Mouse (Mus musculus) bone marrow, adult 2 months (tissue): ENCODE measurements around the gene Stk38. TPM values are rescaled to one million over a fixed set of nuclear protein-coding genes. Genes with fewer than 3 reads are reported as not detected.

Experiments used
- H3K27ac ChIP-seq: fragments of 200-500 bp; 2 replicates; pipeline ENCODE4 v1.5.1; 2012; ENCODE audit warnings: low read depth, mild to moderate bottlenecking, control low read depth, inconsistent platforms, low read length; ENCODE audit not compliant: control insufficient read depth, poor library complexity, insufficient read depth
- H3K4me1 ChIP-seq: fragments of 200-500 bp; 2 replicates; pipeline ENCODE4 v1.6.1; 2011; ENCODE audit warnings: low read length; ENCODE audit not compliant: control insufficient read depth, insufficient read depth
- H3K4me3 ChIP-seq: fragments of 200-500 bp; replicated peaks from 2 replicates; pipeline ENCODE3; 2011; ENCODE audit warnings: mild to moderate bottlenecking, low read depth, low read length, control low read depth; ENCODE audit not compliant: control insufficient read depth
- CTCF ChIP-seq: fragments of 200-500 bp; IDR thresholded peaks from 2 replicates; pipeline ENCODE4 v1.5.1; 2011; ENCODE audit warnings: low read length, control low read depth; ENCODE audit not compliant: control insufficient read depth, insufficient read depth
- POLR2A ChIP-seq: fragments of 200-500 bp; IDR thresholded peaks from 2 replicates; pipeline ENCODE4 v1.6.1; 2011; ENCODE audit warnings: low read depth, mild to moderate bottlenecking, control low read depth, low read length, borderline replicate concordance; ENCODE audit not compliant: control insufficient read depth
- WGBS: fragments of 180-500 bp; shearing (Covaris S2); methylation state at CpG from one replicate; pipeline ENCODE4 v1.1.7; 2018; 5-methylcytosine and 5-hydroxymethylcytosine counted together
- polyA plus RNA-seq: library from polyadenylated mRNA; stranded (reverse); fragments of >200 nt; gene quantifications from 2 replicates; pipeline ENCODE4 v1.2.4, GENCODE M21; 2011; ENCODE audit warnings: low replicate concordance; ENCODE audit not compliant: missing spikeins, insufficient read depth, insufficient read length

The Stk38 gene
- polyA plus RNA-seq, 1 experiment: 214 TPM

GRCm38 (mm10) chr17:29023346-29023745 lies 15.6 kb upstream of the Stk38 start:
- Histone ChIP-seq H3K27ac (no peak overlapping the region), H3K4me3 (no peak overlapping the region), H3K4me1 (peaks cover 6% of the 10 kb centered on the region)
- 82% methylated on average over 6 of the region's 6 CpGs for WGBS
- TF ChIP-seq CTCF: no peak
- TF ChIP-seq POLR2A: no peak

GRCm38 (mm10) chr17:29022230-29022819 lies 14.5 kb upstream of the Stk38 start:
- Histone ChIP-seq H3K4me3 (no peak overlapping the region), H3K27ac (no peak overlapping the region), H3K4me1 (peaks cover 6% of the 10 kb centered on the region)
- 3% methylated on average over 15 of the region's 15 CpGs for WGBS
- TF ChIP-seq CTCF (peak; percentile 67; the same call in 1 of the 2 replicates), POLR2A (no peak)

- TF ChIP-seq CTCF: peak; percentile 32; the same call in 1 of the 2 replicates
- TF ChIP-seq POLR2A: no peak
- no peak overlapping the region for H3K4me3 ChIP-seq
- peaks cover 6% of the 10 kb centered on the region for H3K4me1 ChIP-seq
- no peak overlapping the region for H3K27ac ChIP-seq
These were observed 12.6 kb upstream of the Stk38 start for GRCm38 (mm10) chr17:29020444-29020843.

GRCm38 (mm10) chr17:29019391-29019790 lies 11.6 kb upstream of the Stk38 start:
- no peak overlapping the region for H3K4me3 ChIP-seq
- TF ChIP-seq POLR2A (no peak), CTCF (no peak)
- H3K27ac ChIP-seq: no peak overlapping the region
- WGBS: 82% methylated on average over 7 of the region's 7 CpGs
- peaks cover 4% of the 10 kb centered on the region for H3K4me1 ChIP-seq

GRCm38 (mm10) chr17:29018292-29018984 lies 10.6 kb upstream of the Stk38 start:
- no peaks in the 10 kb centered on the region; the same call in none of the 2 replicates for H3K4me1 ChIP-seq

GRCm38 (mm10) chr17:29016705-29017104 lies 8.9 kb upstream of the Stk38 start:
- no peak for TF ChIP-seq POLR2A
- WGBS: 48% methylated on average over 4 of the region's 4 CpGs
- Histone ChIP-seq H3K27ac (no peak overlapping the region), H3K4me3 (no peak overlapping the region), H3K4me1 (no peaks in the 10 kb centered on the region; the same call in none of the 2 replicates)

More at GRCm38 (mm10) chr17:29018292-29018984, 10.6 kb upstream of the Stk38 start:
- 65% methylated on average over 11 of the region's 11 CpGs for WGBS
- Histone ChIP-seq H3K4me3 (no peak overlapping the region), H3K27ac (no peak overlapping the region)
- TF ChIP-seq CTCF (peak; percentile 69), POLR2A (no peak)

GRCm38 (mm10) chr17:29015638-29016037 lies 7.8 kb upstream of the Stk38 start:
- Histone ChIP-seq H3K4me1 (no peaks in the 10 kb centered on the region; the same call in none of the 2 replicates), H3K4me3 (no peak overlapping the region), H3K27ac (no peak overlapping the region)
- WGBS: 38% methylated on average over 2 of the region's 2 CpGs
- TF ChIP-seq POLR2A (no peak), CTCF (peak; percentile 64)

- peaks cover 2% of the 10 kb centered on the region for H3K4me1 ChIP-seq
- TF ChIP-seq POLR2A (no peak), CTCF (no peak)
- H3K4me3 ChIP-seq: no peak overlapping the region
- H3K27ac ChIP-seq: no peak overlapping the region
These were observed 6.4 kb upstream of the Stk38 start for GRCm38 (mm10) chr17:29014235-29014634.

- WGBS: 35% methylated on average over 4 of the region's 4 CpGs
- H3K27ac ChIP-seq: peak overlapping the region; percentile 36; the same call in 1 of the 2 replicates
- peaks cover 6% of the 10 kb centered on the region for H3K4me1 ChIP-seq
- TF ChIP-seq POLR2A: no peak
- no peak for TF ChIP-seq CTCF
- H3K4me3 ChIP-seq: no peak overlapping the region
These were observed 1.4 kb upstream of the Stk38 start for GRCm38 (mm10) chr17:29009181-29009580.

- Histone ChIP-seq H3K4me1 (peaks cover 7% of the 10 kb centered on the region), H3K4me3 (peak overlapping the region; percentile 100), H3K27ac (peak overlapping the region; percentile 95)
- TF ChIP-seq POLR2A: no peak
- no peak for TF ChIP-seq CTCF
- 13% methylated on average over 8 of the region's 8 CpGs for WGBS
These were observed 493 bp upstream of the Stk38 start for GRCm38 (mm10) chr17:29008326-29008650.
